In the genomic region with DNA sequence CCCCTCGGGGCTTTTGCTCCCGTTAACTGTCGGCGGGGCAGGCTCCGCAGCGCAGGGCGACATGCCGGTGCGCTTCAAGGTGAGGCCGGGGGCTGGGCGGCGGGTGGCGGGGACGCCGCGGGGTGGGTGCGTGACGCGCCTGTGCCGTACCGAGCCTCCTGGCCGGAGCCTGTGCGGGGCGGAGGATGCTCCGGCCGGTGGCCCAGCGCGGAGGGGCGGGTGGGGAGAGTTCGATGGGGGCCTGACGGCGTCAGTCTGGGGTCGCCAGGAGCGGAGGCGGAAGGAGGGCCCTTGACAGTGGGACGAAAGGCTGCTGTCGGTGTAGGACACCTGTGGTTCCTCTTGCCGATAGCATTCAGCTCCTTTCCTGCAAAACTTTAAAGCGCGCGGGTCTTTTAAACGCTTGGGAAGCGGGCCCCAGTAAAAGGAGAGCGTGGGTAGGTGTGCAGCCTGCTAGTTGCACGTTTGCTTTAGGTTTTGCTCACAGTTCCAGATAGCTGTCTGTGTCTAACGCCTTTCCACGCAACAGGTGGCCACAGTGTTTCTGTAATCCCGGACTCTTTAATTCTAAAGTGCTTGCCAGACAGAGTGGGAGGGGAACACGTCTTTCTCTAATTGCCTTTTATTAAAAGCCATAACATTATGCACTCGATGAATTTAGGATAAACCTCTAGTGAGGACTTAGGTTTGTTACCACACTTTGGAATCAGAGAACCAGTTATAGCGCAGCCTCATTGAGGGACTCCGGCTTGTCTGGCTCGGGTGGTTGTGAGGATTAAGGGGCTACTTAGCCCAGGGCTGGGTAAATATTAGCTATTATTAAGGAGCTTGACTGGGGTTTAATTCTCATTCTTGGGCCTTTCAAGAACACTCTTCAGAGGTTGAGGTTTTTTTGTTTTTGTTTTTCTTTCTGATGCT, we compare ENCODE assay signal across 8 mouse cellular contexts. TPM values are rescaled to one million over a fixed set of nuclear protein-coding genes. Genes with fewer than 3 reads are reported as not detected.
A peak's percentile ranks its signal among the peaks of the same experiment; 100 is the strongest.
DNase-seq lines count a peak whose midpoint lies in the region; ATAC-seq and TF ChIP-seq lines count a peak whose summit lies in the region.

No protein-coding gene starts in this region.

- ATAC-seq in kidney, postnatal 0 days (replicated peaks; ENCODE audit: low FRiP score, low read depth) = peak; percentile 73
- peak; percentile 86 for ATAC-seq in hindbrain, embryonic 11.5 days (ENCODE audit: low FRiP score)
- ATAC-seq in liver, embryonic 13.5 days (ENCODE audit: low read depth) = no peak

- peak overlapping the region; percentile 77 for H3K4me2 ChIP-seq in kidney, postnatal 0 days (ENCODE audit: low read length)
- peak overlapping the region; percentile 65 for H3K4me2 ChIP-seq in hindbrain, embryonic 11.5 days (replicated peaks; ENCODE audit: low read depth, low read length)
- H3K4me2 ChIP-seq in liver, embryonic 13.5 days = peak overlapping the region; percentile 95

- WGBS in kidney, postnatal 0 days = 2% methylated on average over 48 of the region's 53 CpGs
- WGBS in hindbrain, embryonic 11.5 days = 3% methylated on average over 53 of the region's 53 CpGs
- 5% methylated on average over 49 of the region's 53 CpGs for WGBS in liver, embryonic 13.5 days (ENCODE audit: insufficient replicate concordance)

- H3K27ac ChIP-seq in kidney, postnatal 0 days = no peak overlapping the region
- H3K27ac ChIP-seq in brown adipose tissue, adult 24 weeks (replicated peaks; ENCODE audit: low read depth, low read length) = no peak overlapping the region
- H3K27ac ChIP-seq in hindbrain, embryonic 11.5 days (ENCODE audit: low read depth, low read length) = peak overlapping the region; percentile 65; the same call in 1 of the 2 replicates
- H3K27ac ChIP-seq in liver, embryonic 13.5 days = peak overlapping the region; percentile 32; the same call in 1 of the 2 replicates

- no peaks in the 10 kb centered on the region for H3K9me3 ChIP-seq in kidney, postnatal 0 days (replicated peaks; ENCODE audit: low read length)
- H3K9me3 ChIP-seq in hindbrain, embryonic 11.5 days (ENCODE audit: control insufficient read depth, low read length) = no peaks in the 10 kb centered on the region
- H3K9me3 ChIP-seq in liver, embryonic 13.5 days (replicated peaks) = no peaks in the 10 kb centered on the region

- H3K4me3 ChIP-seq in kidney, postnatal 0 days (replicated peaks; ENCODE audit: low read depth, low read length) = peak overlapping the region; percentile 71
- H3K4me3 ChIP-seq in brown adipose tissue, adult 24 weeks (ENCODE audit: insufficient read depth, low read depth, low read length) = peak overlapping the region; percentile 51
- peak overlapping the region; percentile 92 for H3K4me3 ChIP-seq in hindbrain, embryonic 11.5 days (ENCODE audit: low read depth, low read length)
- peak overlapping the region; percentile 89 for H3K4me3 ChIP-seq in liver, embryonic 13.5 days (replicated peaks)

- H3K4me1 ChIP-seq in kidney, postnatal 0 days (replicated peaks; ENCODE audit: insufficient read depth, low read length) = 0 out of 2 replicates have a peak, but pooled peaks cover 6% of the 10 kb centered on the region
- no peaks in the 10 kb centered on the region for H3K4me1 ChIP-seq in brown adipose tissue, adult 24 weeks (ENCODE audit: control insufficient read depth, insufficient read depth, insufficient read length, low read length)
- peaks cover 2% of the 10 kb centered on the region; the same call in 1 of the 2 replicates for H3K4me1 ChIP-seq in hindbrain, embryonic 11.5 days (replicated peaks; ENCODE audit: control insufficient read depth, insufficient read depth, low read length)
- peaks cover 17% of the 10 kb centered on the region for H3K4me1 ChIP-seq in liver, embryonic 13.5 days (replicated peaks)

- 0 out of 2 replicates have a peak, but pooled peaks cover 4% of the 10 kb centered on the region for H3K36me3 ChIP-seq in kidney, postnatal 0 days (ENCODE audit: insufficient read depth, low read length)
- H3K36me3 ChIP-seq in hindbrain, embryonic 11.5 days (ENCODE audit: control insufficient read depth, insufficient read depth, low read length) = no peaks in the 10 kb centered on the region
- no peaks in the 10 kb centered on the region; the same call in 1 of the 2 replicates for H3K36me3 ChIP-seq in liver, embryonic 13.5 days

- H3K27me3 ChIP-seq in kidney, postnatal 0 days (ENCODE audit: insufficient read depth, low read length) = no peaks in the 10 kb centered on the region
- H3K27me3 ChIP-seq in hindbrain, embryonic 11.5 days (ENCODE audit: control insufficient read depth, insufficient read depth, low read length) = no peaks in the 10 kb centered on the region
- no peaks in the 10 kb centered on the region for H3K27me3 ChIP-seq in liver, embryonic 13.5 days

- TF ChIP-seq CTCF in kidney, postnatal 0 days (IDR thresholded peaks at IDR 0.05; ENCODE audit: low read depth) = no peak

- peak; percentile 11 for DNase-seq in kidney, postnatal 0 days (ENCODE audit: low spot score)
- DNase-seq in kidney, postnatal 14 days = no peak
- DNase-seq in hindbrain, embryonic 11.5 days (ENCODE audit: low spot score) = no peak
- DNase-seq in liver, embryonic 13.5 days = no peak
- peak; percentile 32 for DNase-seq in right cerebral cortex, postnatal 25 days
- DNase-seq in ovary, adult 18-20 months (ENCODE audit: low spot score) = no peak
- DNase-seq in urinary bladder, adult 2 months (ENCODE audit: low spot score) = no peak

- H3K9ac ChIP-seq in kidney, postnatal 0 days (ENCODE audit: low read depth, low read length) = peak overlapping the region; percentile 54
- H3K9ac ChIP-seq in hindbrain, embryonic 11.5 days (ENCODE audit: low read depth, low read length) = peak overlapping the region; percentile 69
- peak overlapping the region; percentile 84 for H3K9ac ChIP-seq in liver, embryonic 13.5 days

RNA-seq across cellular contexts. Expression of a gene that starts 0.5 kb away (rescaled TPM):
- polyA plus RNA-seq in kidney, postnatal 0 days (2015; fragmentation: Nextera tagmentation; extraction: Ambion mirVana) = 16.1 and 19.4 TPM in 2 replicates
- 2.7 and 9.5 TPM in 2 replicates for polyA plus RNA-seq in brown adipose tissue, adult 24 weeks (2012; ENCODE audit: insufficient read depth, insufficient read length, missing spikeins)
- 57.3 and 62.2 TPM in 2 replicates for polyA plus RNA-seq in hindbrain, embryonic 11.5 days (2014; fragmentation: Nextera tagmentation; extraction: Ambion mirVana)
- 10.7 and 13.9 TPM in 2 replicates for polyA plus RNA-seq in liver, embryonic 13.5 days (2015; fragmentation: Nextera tagmentation; extraction: Ambion mirVana)
- polyA plus RNA-seq in urinary bladder, adult 2 months (2012; rRNA removed) = 8.7 and 10.7 TPM in 2 replicates

Comparison
In these comparisons a context has a peak if more than half of its experiments do, and no peak if none do; other contexts are left out.
1. DNase-seq: peak in kidney, postnatal 0 days (single experiment) and right cerebral cortex, postnatal 25 days (single experiment); none in kidney, postnatal 14 days (single experiment), hindbrain, embryonic 11.5 days (single experiment), liver, embryonic 13.5 days (single experiment), ovary, adult 18-20 months (single experiment) and urinary bladder, adult 2 months (single experiment).
2. H3K27ac ChIP-seq: peak in hindbrain, embryonic 11.5 days (single experiment) and liver, embryonic 13.5 days (single experiment); none in kidney, postnatal 0 days (single experiment) and brown adipose tissue, adult 24 weeks (single experiment).
3. Peak in every context shown above with its lines, with median percentiles within 50 percentile points of each other: H3K4me2 ChIP-seq, H3K4me3 ChIP-seq and H3K9ac ChIP-seq.